Mouse (Mus musculus) hematopoietic stem cell, adult 5-6 weeks (primary cell): Measurements from ENCODE around the gene Arl2bp. TPM values are rescaled to one million over a fixed set of nuclear protein-coding genes. Genes with fewer than 3 reads are reported as not detected.
A peak's percentile ranks its signal among the peaks of the same experiment; 100 is the strongest.

Source experiments
- ATAC-seq, 2 experiments: fragments of 125-278 bp in 1 of 2; replicated peaks in 1 of 2; 2 replicates each; pipeline ENCODE4 v1.8.0; 2016 to 2017; ENCODE audit warnings: inconsistent platforms in 2 of 2, mild to moderate bottlenecking in 2 of 2, moderate number of reproducible peaks in 2 of 2, low read depth in 1 of 2, moderate TSS enrichment in 1 of 2; ENCODE audit not compliant: low FRiP score in 2 of 2, poor library complexity in 2 of 2, severe bottlenecking in 2 of 2, insufficient read depth in 1 of 2, low TSS enrichment in 1 of 2
- total RNA-seq: library from RNA; stranded (forward); fragments of 172-1452, 232-1000 nt; gene quantifications from 2 replicates; pipeline ENCODE4 v1.2.3, GENCODE M21; 2017

Gene Arl2bp
- 96.4 and 129 TPM in 2 replicates for total RNA-seq

DNA sequence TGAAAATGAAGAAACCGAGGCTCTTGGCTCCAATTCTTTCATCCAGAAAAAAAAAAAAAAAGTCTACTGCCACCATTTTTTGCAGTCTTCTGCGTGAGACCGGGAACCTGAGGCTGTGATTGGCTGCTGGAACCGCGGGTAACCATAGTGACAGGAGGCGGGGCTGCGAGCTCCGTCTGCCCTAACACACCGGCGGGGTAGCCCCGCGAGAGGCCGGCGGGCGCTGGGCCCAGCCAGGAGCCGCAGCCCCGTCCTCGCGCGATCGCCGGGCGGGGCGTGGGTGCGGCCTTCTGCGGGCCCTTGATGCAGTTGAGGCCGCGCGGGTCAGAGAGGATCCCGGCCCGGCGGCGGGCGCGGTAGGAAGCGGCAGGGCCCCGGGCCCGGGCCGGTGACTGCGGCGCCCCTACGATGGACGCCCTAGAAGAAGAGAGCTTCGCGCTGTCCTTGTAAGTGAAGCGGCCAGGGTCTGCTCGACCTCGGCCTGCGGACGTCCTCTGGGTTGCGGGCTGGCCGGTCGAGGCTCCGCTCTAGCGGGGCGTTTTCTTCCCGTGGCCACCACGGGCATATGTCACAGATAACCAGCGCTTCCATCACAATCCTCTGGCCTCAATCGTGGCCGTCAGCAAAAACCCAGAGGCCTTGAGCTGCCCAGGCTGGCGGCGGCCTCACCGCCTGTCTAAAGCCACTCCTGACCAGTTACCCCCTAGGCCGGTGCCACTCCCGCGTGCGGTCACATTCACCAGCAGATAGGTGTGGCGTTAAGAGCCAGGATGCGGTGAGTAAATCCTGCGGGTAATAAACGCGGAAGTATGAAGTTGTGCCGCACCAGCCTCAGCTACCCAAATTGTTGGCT lies at the start of gene Arl2bp:
Gene Arl2bp, plus strand, starts transcription at position 145 of the 853 bp plus-strand sequence.
- peak; percentile 100 for ATAC-seq

DNA sequence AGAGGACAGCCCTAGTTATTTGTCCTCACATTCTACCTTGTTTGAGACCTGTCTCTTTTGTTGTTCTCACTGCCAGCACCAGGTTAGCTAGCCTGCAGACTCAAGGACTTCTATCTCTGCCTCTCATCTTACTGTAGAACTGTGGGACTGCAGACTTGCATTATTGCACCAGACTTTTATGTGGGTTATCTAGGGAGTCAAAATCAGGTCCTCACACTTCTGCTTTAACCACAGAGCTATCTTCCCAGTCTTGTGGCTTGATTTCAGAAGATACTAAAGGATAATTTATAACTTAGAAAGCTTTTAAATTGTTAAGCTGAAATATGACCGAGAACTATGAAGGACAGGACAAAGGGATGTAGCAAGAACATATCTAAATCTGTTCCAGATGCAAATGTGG lies 41.5 kb upstream of the Arl2bp start:
- ATAC-seq: no peak

DNA sequence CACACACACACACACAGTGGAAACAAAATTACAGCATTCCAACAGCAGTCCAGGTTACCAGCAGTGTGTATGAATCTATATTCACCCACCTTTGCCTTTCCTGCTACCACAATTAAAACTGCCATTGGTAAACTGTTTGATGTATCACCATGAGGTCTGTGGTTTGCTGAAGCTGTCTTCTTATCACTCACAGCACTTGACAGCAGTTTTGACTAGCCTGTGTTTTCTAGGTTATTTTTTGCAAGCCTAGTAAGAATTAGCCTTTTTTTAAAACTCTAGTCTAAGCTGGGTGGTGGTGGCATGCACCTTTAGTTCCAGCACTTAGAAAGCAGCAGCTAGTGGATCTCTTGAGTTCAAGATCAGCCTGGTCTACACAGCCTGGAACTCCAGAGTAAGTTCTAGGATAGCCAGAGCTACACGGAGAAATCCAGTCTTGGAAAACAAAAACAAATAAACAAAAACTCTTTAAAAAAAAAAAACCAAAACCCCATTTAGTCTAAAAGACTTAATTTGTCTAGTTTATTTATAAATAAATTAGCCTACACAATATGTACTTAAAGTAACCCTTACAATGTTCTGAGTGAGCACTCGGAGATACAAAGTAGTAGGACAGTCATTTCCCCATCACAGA lies 32.7 kb upstream of the Arl2bp start:
- no peak for ATAC-seq

DNA sequence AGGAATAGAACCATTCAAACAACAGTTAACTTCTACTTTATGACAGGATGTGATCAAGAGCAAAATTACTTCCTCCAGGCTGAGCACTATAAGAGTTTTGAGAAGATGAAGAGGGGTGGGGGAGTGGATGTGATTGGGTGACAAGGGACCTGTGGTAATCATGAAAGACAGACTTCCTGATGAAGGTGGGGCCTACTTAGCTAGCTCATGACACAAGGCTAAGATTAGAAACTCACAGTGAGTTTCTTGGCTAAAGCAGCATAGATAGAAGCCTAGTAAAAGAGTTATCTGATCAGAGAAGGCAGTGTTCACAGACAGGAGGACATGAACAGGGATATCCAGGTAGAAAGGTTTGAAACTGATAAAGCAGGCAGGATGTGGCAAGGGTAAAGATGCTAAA lies 32.2 kb upstream of the Arl2bp start:
- peak; percentile 100 for ATAC-seq

DNA sequence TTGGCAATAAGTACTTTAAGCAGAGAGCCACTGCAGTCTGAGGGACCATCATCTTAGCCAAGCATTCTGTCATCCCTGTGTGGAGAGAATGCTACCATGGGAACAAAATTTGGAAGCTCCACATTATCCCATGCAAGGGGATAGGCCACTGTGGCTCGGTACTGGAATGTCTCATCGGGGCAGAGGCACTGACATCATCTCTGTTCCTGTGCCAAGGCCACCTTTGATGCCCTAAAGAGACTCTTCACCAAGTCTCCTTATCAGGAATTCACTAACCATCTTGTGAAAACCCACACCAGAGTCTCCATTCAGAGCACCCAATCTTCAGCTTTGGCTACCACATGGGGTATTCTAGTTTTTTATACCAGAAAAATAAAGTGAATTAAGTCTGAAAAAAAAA lies 25.2 kb upstream of the Arl2bp start:
- ATAC-seq: no peak

DNA sequence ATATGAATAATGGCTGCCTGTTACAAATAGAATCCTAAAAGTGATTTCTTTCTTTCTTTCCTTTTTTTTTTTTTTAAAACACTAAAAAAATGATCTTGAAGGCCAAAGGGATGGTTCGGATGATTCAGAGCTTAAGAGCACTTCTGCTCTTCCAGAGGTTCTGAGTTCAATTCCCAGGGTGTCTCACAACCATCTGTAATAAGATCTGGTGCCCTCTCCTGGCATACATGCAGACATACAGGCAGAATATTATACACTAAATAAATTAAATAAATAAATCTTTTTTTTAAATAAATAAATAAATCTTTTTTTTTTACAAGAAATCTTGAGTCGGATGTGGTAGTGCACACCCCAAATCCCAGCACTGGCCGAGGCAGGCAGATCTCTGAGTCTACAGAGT lies 24.5 kb upstream of the Arl2bp start:
- ATAC-seq: no peak

DNA sequence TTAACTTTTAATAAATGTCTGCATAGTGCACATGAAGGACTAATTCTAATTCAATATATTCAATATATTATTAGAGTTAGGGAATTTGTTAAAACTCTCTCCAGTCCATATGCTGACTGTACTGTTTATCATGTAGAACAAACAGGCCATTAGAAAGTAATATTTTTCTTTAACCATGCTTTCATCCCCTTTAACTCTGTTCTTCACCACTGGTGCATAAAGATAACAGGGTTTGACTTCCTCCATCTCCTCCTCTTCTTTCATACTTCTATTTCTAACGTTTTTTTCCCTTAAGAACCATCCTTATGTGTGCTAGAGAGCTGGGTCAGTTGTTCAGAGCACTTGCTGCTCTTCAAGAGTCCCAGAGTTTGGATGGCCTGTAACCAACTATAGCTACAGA lies 21.2 kb upstream of the Arl2bp start:
- ATAC-seq: no peak

DNA sequence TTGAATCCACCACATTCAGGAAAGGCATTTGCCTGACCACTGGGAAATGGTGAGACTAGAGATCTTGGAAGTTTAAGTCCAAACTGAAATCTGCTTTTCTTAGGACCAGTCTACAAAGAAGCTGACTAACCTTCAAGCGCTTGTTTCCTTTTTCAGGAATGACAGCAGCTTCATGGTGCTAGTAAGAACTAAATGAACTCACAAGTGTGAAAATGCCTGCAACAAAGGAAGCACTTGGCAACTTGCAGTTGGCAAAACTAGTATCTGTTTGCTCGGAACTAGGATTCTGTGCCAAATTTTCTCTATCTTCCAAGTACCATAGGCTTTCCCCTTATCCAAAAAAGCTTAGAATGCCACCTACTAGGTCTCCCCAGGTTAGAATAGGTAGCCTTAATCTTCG lies 20.2 kb upstream of the Arl2bp start:
- no peak for ATAC-seq

DNA sequence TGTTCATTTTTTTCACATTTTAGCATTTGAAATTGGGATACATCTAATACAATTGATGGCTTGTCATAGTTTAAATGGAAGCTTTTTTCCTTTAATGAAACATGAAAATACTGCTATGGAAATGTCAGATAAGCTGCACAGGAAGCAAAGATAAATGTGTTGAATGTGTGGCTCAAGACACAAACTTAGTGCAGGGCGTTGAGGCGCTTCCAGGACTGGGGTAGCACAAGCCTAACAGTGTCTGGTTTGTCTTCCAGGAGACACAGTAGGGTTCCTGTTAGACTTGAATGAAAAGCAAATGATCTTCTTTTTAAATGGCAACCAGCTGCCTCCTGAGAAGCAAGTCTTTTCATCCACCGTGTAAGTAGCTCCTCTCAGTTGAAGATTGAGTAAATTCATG lies 16.9 kb upstream of the Arl2bp start:
- ATAC-seq: no peak

DNA sequence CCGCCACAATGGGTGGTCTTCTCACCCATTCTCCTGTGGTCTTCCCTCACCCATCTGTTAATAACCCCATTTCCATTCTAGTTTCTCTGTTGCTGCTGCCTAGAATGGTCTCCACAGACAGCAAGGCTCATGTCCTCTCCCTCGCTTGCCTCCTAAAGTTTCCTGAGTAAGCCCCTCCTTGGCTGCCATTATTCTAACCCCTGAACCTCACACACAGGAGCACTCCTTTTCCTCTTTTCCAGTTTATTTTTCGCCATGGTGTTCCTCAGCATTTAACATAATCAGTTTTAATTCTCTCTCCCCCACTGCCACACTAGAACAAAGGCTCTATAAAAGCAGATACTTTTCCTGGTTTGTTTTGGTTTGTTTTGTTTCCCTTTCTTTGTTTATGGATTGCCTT lies 13.4 kb upstream of the Arl2bp start:
- no peak for ATAC-seq

DNA sequence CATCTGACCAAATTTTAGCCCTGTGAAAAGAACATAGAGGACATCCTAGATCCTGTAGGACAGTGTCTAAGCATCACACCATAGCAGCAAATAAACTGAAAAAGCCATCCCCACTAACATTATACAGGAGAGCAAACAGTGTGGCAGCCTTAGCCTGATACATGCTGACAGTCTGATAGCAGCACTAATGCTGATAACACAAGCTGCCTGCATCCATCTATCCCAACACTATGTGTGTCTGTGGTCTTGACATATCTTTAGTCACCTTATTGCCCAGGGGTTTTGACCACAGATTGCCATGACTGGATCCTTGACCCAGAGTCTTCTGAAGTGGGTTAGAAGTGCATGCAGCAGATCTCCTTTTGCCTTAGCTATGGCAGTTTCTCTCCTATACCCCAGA lies 11.4 kb upstream of the Arl2bp start:
- ATAC-seq: no peak

DNA sequence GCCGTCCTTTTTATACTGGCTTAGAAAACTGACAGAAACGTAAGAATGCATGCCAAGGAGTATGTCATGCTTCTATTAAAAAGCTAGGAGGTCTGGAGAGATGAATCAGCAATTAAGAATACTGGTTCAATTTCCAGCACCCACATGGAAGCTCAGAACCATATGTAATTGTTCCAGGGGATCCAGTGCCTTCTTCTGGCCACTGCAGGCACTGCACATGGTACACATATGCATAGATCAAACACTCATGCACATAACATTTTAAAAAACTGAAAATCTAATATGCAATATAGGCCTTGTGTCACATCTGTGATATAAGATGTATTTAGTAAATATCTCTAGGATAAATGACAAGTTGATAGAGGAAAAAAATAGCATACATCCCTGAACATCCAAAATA lies 8.4 kb upstream of the Arl2bp start:
- no peak for ATAC-seq

DNA sequence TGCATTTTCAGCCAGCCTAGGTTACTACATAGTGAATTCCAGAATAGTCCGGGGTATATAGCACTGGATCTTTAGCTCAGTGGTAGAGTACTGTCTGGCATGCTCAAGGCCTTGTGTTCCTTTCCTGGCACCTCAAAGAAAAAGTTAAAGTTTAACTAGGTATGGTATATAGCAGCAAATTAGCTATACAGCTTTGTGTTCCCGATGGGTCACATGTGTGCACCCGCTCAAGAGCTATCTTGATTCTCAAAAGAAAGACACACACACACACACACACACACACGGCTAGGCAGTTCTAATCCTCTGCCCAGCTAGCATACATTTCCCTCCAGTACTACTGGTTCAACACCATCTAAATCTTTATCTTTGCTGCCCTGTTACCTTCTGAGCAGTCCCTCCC lies 6.0 kb upstream of the Arl2bp start:
- ATAC-seq: no peak

DNA sequence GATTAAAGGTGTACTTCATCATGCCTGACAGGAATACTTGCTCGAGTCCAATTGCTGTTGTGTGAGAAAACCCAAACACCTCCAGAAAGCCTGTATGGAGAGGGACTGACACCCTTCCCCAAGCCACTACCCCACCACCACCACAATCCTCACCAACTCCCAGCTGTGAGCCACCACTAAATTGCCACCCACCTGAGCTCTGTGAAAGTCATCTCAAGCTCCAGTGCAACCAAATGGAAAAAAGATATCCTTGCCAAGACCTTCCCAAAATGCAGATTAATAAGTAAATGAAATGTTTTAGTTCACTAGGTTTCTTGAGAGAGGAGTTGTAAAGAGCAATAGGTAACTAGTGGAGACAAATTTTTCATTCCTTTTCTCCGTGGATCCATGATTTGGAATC lies 1.7 kb upstream of the Arl2bp start:
- no peak for ATAC-seq

DNA sequence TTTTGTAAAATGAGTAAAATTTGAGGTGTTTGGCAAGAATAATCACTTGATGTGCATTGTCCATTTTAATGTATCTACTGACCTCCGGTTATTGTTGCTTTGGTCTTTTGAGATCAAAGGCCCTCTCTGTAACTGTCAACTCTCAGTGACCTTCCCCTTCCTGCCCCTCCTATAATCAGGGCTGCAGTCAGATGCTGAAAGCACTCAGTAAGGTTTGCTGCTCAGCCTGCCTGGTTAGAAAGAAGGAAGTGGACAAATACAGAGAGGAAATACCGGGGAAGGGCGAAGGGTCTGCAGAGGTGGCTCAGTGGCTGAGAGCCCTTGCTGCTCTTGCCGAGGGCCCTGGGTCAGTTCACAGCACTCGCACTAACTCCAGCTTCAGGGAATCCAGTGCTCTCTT lies 8.0 kb downstream of the Arl2bp start:
- ATAC-seq: no peak

DNA sequence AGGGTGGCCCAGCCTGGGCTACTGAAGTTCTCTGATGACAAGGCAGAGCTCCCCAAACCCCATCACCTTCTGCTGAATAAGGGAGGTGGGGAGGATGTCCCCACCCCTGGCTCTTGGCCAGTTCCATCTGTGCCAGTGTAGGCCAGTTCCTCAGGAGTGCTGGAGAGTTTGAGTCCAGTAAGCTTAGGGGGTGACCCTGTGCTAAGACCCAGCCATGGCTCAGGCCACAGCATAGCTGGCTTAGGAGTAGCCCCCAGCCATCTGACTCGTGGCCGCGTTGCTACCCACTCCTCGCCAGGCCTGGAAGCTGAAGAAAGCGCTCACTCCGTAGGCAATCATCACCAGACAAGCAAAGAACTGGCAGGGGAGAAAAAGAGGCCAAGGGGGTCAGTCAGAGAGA lies 9.5 kb downstream of the Arl2bp start:
- no peak for ATAC-seq

DNA sequence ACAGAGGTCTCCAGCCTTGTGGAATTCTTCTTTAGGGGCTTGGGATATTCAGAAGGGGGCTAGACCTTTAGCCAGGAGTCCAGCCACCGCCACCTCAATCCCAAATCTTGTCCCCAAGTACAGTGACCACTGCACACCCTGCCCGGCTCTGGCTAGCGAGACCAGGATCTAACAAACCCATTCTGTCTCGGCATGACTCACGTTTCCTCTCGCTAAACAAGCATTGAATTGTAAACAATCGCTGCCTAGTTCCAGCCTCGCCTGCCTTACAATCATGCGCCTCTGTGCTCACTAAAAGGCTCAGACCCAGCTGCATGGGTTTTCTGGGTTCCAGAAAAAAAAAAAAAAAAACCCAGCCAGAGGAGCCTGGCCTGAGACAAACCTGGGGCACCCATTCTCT lies 12.2 kb downstream of the Arl2bp start:
- ATAC-seq: no peak

DNA sequence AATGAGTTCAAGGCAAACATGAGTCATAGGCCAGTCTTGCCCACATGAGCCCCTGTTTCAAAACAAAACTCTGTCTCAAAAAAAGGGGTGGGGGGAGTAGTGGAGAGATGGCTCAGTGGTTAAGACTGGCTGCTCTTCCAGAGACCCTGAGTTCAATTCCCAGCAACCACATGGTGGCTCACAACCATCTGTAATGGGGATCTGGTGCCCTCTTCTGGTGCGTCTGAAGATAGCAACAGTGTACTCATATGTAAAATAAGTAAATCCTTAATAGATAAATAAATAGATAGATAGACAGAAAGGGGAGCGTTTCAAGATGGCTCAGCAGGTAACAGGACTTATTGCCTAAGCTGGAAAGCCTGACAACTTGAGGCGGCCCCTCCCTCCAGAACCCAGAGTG lies 14.0 kb downstream of the Arl2bp start:
- ATAC-seq: no peak
